Mouse (Mus musculus) urinary bladder, postnatal 4 days (tissue): ENCODE results near the gene Gm13288.
"Not testable (repeated sequence)": the region's sequence is repeated elsewhere in the genome, so short reads cannot be mapped to it uniquely, and the experiment has no call there.

Experiments
- DNase-seq, 2 experiments: peaks; one replicate each; pipeline ENCODE4 v3.0.0; 2021 to 2022; ENCODE audit warnings: low spot score in 2 of 2

The Gm13288 gene

DNA sequence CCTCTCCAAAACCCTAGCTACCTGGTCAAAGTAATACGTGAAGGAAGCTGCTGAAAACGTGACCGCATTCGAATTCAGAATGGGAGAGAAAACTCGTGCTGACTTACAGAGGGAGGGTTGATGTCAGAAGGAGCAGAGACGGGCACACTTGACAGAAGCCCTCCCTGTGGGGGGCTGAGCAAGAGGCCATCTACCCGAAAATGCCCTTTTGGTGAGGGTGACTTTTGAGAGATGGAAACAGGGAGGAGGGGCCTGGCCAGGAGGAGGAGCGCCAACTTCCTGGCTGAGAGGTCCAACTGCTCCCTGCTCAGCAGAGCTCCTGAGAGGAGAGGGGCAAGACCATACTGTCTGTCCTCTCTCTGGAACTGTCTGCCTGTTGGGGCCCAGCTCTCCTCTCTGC lies at the start of gene Gm13288:
TSS of gene Gm13288 (plus strand) at position 301 of the 400 bp plus-strand sequence.
- not testable (repeated sequence) for DNase-seq

DNA sequence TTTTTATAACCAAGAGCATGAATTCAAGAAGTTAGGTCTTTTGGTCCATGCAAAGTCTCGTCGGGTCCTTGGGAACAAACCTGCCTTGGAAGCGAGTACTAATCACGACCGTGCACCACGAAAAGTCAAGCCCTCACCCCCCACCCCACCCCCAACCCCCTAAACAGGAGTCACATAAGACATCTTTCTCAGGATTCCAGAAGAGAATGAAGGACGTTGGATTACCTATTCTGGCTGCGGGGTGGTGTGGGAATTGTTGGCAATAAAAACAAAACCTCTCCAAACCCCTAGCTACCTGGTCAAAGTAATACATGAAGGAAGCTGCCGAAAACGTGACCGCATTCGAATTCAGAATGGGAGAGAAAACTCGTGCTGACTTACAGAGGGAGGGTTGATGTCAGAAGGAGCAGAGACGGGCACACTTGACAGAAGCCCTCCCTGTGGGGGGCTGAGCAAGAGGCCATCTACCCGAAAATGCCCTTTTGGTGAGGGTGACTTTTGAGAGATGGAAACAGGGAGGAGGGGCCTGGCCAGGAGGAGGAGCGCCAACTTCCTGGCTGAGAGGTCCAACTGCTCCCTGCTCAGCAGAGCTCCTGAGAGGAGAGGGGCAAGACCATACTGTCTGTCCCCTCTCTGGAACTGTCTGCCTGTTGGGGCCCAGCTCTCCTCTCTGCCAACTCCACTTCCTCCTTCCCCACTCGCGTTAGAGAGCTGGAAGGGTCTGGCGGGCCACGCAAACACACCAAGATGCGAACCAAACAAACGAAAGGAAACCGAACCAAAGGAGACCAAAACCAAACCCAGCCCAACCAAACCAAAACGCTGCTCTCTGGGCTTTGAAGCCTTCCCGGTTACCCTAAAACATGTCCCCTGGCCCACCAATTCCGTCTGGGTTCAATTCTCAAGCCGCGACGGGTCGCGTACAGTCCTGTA lies 48.5 kb upstream of the Gm13288 start:
- DNase-seq = not testable (repeated sequence)

DNA sequence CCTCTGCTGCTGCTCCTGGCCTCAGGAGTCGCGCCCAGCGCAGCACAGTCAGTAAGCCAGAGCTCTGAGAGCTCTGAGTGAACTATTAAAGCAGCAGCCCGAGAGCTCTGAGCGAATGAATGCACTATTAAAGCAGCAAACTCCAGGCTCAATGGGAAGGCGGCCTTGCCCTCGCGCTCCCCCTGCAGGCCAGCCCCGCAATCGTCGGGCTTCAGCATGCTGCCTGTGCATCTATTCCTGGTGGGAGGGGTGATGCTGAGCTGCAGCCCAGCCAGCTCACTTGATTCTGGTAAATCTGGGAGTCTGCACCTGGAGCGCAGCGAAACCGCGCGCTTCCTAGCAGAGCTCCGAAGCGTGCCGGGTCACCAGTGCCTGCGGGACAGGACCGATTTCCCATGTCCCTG lies 47.7 kb upstream of the Gm13288 start:
- peak; percentile 91 to 92 for DNase-seq

DNA sequence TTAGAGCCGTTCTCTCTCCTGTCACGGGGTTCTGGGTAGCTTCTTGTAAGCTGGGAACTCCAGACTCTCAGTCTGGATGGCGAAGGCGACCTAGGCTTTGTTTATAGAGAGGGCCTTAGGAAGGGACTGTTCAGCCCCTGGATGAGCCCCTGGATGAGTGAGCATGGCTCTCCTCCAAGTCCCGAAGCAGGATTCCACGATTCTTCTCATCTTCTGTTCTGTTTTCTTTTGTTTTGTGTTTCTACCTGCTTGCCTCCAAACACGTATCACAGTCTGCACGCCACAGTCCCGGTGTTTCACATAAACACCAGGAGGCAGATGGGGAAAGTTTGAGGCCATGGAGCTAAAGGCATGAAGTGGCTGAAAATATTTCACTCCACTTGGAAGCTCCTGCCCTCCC lies 46.6 kb upstream of the Gm13288 start:
- not testable (repeated sequence) for DNase-seq

DNA sequence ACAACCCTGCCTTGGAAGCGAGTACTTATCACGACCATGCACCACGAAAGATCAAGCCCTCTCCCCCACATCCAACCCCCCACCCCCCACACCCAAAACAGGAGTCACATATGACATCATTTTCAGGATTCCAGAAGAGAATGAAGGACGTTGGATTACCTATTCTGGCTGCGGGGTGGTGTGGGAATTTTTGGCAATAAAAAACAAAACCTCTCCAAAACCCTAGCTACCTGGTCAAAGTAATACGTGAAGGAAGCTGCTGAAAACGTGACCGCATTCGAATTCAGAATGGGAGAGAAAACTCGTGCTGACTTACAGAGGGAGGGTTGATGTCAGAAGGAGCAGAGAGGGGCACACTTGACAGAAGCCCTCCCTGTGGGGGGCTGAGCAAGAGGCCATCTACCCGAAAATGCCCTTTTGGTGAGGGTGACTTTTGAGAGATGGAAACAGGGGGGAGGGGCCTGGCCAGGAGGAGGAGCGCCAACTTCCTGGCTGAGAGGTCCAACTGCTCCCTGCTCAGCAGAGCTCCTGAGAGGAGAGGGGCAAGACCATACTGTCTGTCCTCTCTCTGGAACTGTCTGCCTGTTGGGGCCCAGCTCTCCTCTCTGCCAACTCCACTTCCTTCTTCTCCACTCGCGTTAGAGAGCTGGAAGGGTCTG lies 45.6 kb upstream of the Gm13288 start, which contains the start of gene Gm13283:
TSS of gene Gm13283 (plus strand) at position 510 of the 659 bp plus-strand sequence.
- DNase-seq = peak; percentile 46 to 75

DNA sequence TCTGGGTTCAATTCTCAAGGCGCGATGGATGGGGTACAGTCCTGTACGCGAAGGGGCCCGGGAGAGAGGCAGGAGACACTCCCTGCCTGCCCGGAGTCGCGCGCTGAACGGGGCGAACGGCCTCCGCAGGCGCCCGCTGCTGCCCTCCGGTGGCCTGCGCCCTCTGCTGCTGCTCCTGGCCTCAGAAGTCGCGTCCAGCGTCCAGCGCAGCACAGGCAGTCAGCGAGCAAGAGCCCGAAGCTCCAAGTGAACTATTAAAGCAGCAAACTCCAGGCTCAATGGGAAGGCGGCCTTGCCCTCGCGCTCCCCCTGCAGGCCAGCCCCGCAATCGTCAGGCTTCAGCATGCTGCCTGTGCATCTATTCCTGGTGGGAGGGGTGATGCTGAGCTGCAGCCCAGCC lies 44.9 kb upstream of the Gm13288 start:
- DNase-seq = peak; percentile 71 to 78

DNA sequence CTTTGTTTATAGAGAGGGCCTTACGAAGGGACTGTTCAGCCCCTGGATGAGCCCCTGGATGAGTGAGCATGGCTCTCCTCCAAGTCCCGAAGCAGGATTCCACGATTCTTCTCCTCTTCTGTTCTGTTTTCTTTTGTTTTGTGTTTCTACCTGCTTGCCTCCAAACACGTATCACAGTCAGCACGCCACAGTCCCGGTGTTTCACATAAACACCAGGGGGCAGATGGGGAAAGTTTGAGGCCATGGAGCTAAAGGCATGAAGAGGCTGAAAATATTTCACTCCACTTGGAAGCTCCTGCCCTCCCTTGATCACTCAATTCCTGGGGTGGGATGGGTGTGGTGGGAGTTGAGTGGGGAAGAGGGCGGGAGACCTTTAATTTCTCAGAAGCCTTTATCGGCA lies 43.6 kb upstream of the Gm13288 start:
- DNase-seq = peak; percentile 77 to 94

DNA sequence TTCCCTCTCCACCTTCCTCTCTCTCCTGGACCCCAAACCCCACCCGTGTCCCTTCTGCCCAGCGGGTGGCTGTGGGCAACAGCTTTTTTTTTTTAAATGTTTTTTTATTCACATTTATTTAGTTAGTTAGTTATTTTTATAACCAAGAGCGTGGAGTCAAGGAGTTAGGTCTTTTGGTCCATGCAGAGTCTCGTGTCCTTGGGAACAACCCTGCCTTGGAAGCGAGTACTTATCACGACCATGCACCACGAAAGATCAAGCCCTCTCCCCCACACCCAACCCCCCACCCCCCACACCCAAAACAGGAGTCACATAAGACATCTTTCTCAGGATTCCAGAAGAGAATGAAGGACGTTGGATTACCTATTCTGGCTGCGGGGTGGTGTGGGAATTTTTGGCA lies 43.0 kb upstream of the Gm13288 start:
- DNase-seq = peak in 1 of 2 experiments; percentile 32

DNA sequence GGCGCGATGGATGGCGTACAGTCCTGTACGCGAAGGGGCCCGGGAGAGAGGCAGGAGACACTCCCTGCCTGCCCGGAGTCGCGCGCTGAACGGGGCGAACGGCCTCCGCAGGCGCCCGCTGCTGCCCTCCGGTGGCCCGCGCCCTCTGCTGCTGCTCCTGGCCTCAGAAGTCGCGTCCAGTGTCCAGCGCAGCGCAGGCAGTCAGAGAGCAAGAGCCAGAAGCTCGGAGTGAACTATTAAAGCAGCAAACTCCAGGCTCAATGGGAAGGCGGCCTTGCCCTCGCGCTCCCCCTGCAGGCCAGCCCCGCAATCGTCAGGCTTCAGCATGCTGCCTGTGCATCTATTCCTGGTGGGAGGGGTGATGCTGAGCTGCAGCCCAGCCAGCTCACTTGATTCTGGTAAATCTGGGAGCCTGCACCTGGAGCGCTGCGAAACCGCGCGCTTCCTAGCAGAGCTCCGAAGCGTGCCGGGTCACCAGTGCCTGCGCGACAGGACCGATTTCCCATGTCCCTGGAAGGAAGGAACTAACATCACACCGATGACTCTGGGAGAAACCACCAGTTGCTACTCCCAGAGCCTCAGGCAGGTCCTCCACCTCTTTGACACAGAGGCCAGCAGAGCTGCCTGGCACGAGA lies 41.8 kb upstream of the Gm13288 start:
- DNase-seq = peak in 1 of 2 experiments; percentile 47

DNA sequence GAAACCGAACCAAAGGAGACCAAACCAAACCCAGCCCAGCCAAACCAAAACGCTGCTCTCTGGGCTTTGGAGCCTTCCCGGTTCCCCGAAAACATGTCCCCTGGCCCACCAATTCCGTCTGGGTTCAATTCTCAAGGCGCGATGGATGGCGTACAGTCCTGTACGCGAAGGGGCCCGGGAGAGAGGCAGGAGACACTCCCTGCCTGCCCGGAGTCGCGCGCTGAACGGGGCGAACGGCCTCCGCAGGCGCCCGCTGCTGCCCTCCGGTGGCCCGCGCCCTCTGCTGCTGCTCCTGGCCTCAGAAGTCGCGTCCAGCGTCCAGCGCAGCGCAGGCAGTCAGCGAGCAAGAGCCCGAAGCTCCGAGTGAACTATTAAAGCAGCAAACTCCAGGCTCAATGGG lies 31.8 kb upstream of the Gm13288 start, which contains the start of gene Gm13290:
TSS of gene Gm13290 (plus strand) at position 301 of the 400 bp plus-strand sequence.
- DNase-seq = not testable (repeated sequence)

DNA sequence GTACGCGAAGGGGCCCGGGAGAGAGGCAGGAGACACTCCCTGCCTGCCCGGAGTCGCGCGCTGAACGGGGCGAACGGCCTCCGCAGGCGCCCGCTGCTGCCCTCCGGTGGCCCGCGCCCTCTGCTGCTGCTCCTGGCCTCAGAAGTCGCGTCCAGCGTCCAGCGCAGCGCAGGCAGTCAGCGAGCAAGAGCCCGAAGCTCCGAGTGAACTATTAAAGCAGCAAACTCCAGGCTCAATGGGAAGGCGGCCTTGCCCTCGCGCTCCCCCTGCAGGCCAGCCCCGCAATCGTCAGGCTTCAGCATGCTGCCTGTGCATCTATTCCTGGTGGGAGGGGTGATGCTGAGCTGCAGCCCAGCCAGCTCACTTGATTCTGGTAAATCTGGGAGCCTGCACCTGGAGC lies 28.7 kb upstream of the Gm13288 start, which contains the start of gene Gm13289:
TSS of gene Gm13289 (plus strand) at position 301 of the 400 bp plus-strand sequence.
- not testable (repeated sequence) for DNase-seq

DNA sequence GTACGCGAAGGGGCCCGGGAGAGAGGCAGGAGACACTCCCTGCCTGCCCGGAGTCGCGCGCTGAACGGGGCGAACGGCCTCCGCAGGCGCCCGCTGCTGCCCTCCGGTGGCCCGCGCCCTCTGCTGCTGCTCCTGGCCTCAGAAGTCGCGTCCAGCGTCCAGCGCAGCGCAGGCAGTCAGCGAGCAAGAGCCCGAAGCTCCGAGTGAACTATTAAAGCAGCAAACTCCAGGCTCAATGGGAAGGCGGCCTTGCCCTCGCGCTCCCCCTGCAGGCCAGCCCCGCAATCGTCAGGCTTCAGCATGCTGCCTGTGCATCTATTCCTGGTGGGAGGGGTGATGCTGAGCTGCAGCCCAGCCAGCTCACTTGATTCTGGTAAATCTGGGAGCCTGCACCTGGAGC lies 25.8 kb upstream of the Gm13288 start, which contains the start of gene Gm13272:
TSS of gene Gm13272 (plus strand) at position 301 of the 400 bp plus-strand sequence.
- not testable (repeated sequence) for DNase-seq

DNA sequence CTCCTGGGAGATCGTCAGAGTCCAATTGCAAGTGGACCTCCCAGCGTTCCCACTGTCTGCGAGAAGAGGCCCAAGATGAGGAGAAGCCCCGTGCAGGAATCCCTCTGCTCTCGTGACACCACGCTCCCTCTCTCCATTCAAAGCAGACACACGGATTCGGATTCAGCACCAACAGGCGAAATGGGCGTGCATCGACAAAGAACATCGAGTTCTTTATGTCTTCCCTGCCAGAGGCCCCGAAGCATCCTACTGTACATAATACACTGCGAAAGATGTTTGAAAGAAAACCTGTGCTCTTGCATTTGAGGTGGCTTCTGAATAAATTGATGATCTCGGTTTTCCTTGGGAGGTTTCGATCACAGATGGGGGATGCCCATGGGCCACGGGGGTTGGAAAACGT lies 25.0 kb upstream of the Gm13288 start:
- not testable (repeated sequence) for DNase-seq

DNA sequence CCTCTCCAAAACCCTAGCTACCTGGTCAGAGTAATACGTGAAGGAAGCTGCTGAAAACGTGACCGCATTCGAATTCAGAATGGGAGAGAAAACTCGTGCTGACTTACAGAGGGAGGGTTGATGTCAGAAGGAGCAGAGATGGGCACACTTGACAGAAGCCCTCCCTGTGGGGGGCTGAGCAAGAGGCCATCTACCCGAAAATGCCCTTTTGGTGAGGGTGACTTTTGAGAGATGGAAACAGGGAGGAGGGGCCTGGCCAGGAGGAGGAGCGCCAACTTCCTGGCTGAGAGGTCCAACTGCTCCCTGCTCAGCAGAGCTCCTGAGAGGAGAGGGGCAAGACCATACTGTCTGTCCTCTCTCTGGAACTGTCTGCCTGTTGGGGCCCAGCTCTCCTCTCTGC lies 23.5 kb upstream of the Gm13288 start, which contains the start of gene Ifnz:
TSS of gene Ifnz (plus strand) at position 301 of the 400 bp plus-strand sequence.
- DNase-seq = not testable (repeated sequence)

DNA sequence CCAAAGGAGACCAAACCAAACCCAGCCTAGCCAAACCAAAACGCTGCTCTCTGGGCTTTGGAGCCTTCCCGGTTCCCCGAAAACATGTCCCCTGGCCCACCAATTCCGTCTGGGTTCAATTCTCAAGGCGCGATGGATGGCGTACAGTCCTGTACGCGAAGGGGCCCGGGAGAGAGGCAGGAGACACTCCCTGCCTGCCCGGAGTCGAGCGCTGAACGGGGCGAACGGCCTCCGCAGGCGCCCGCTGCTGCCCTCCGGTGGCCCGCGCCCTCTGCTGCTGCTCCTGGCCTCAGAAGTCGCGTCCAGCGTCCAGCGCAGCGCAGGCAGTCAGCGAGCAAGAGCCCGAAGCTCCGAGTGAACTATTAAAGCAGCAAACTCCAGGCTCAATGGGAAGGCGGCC lies 23.0 kb upstream of the Gm13288 start:
- peak in 1 of 2 experiments; percentile 20 for DNase-seq

DNA sequence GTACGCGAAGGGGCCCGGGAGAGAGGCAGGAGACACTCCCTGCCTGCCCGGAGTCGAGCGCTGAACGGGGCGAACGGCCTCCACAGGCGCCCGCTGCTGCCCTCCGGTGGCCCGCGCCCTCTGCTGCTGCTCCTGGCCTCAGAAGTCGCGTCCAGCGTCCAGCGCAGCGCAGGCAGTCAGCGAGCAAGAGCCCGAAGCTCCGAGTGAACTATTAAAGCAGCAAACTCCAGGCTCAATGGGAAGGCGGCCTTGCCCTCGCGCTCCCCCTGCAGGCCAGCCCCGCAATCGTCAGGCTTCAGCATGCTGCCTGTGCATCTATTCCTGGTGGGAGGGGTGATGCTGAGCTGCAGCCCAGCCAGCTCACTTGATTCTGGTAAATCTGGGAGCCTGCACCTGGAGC lies 19.9 kb upstream of the Gm13288 start, which contains the start of gene Gm13276:
TSS of gene Gm13276 (plus strand) at position 301 of the 400 bp plus-strand sequence.
- not testable (repeated sequence) for DNase-seq

DNA sequence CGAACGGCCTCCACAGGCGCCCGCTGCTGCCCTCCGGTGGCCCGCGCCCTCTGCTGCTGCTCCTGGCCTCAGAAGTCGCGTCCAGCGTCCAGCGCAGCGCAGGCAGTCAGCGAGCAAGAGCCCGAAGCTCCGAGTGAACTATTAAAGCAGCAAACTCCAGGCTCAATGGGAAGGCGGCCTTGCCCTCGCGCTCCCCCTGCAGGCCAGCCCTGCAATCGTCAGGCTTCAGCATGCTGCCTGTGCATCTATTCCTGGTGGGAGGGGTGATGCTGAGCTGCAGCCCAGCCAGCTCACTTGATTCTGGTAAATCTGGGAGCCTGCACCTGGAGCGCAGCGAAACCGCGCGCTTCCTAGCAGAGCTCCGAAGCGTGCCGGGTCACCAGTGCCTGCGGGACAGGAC lies 16.9 kb upstream of the Gm13288 start, which contains the start of gene Gm13277:
TSS of gene Gm13277 (plus strand) at position 231 of the 400 bp plus-strand sequence.
- peak; percentile 59 to 60 for DNase-seq

DNA sequence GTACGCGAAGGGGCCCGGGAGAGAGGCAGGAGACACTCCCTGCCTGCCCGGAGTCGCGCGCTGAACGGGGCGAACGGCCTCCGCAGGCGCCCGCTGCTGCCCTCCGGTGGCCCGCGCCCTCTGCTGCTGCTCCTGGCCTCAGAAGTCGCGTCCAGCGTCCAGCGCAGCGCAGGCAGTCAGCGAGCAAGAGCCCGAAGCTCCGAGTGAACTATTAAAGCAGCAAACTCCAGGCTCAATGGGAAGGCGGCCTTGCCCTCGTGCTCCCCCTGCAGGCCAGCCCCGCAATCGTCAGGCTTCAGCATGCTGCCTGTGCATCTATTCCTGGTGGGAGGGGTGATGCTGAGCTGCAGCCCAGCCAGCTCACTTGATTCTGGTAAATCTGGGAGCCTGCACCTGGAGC lies 14.1 kb upstream of the Gm13288 start, which contains the start of gene Gm13278:
TSS of gene Gm13278 (plus strand) at position 301 of the 400 bp plus-strand sequence.
- not testable (repeated sequence) for DNase-seq

DNA sequence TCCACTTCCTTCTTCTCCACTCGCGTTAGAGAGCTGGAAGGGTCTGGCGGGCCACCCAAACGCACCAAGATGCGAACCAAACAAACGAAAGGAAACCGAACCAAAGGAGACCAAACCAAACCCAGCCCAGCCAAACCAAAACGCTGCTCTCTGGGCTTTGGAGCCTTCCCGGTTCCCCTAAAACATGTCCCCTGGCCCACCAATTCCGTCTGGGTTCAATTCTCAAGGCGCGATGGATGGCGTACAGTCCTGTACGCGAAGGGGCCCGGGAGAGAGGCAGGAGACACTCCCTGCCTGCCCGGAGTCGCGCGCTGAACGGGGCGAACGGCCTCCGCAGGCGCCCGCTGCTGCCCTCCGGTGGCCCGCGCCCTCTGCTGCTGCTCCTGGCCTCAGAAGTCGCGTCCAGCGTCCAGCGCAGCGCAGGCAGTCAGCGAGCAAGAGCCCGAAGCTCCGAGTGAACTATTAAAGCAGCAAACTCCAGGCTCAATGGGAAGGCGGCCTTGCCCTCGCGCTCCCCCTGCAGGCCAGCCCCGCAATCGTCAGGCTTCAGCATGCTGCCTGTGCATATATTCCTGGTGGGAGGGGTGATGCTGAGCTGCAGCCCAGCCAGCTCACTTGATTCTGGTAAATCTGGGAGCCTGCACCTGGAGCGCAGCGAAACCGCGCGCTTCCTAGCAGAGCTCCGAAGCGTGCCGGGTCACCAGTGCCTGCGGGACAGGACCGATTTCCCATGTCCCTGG lies 11.2 kb upstream of the Gm13288 start, which contains the start of gene Gm13275:
TSS of gene Gm13275 (plus strand) at position 552 of the 740 bp plus-strand sequence.
- peak; percentile 75 to 79 for DNase-seq

DNA sequence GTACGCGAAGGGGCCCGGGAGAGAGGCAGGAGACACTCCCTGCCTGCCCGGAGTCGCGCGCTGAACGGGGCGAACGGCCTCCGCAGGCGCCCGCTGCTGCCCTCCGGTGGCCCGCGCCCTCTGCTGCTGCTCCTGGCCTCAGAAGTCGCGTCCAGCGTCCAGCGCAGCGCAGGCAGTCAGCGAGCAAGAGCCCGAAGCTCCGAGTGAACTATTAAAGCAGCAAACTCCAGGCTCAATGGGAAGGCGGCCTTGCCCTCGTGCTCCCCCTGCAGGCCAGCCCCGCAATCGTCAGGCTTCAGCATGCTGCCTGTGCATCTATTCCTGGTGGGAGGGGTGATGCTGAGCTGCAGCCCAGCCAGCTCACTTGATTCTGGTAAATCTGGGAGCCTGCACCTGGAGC lies 8.2 kb upstream of the Gm13288 start, which contains the start of gene Gm13279:
TSS of gene Gm13279 (plus strand) at position 301 of the 400 bp plus-strand sequence.
- DNase-seq = not testable (repeated sequence)
